Mouse (Mus musculus) ES-E14 (cell line): ENCODE data around the gene Btnl1.

Experiments
- CHD2 ChIP-seq: IDR thresholded peaks from 2 replicates; pipeline ENCODE4 v1.6.1; 2014; ENCODE audit warnings: mild to moderate bottlenecking, low read depth, low read length, inconsistent platforms
- HCFC1 ChIP-seq: IDR thresholded peaks from 2 replicates; pipeline ENCODE4 v1.6.1; 2012; ENCODE audit warnings: low read length, inconsistent platforms, borderline replicate concordance; ENCODE audit not compliant: insufficient read depth
- MAFK ChIP-seq: IDR thresholded peaks from 2 replicates; pipeline ENCODE4 v1.6.1; 2014; ENCODE audit warnings: mild to moderate bottlenecking, low read depth, low read length, inconsistent platforms; ENCODE audit not compliant: insufficient read depth
- ZNF384 ChIP-seq: IDR thresholded peaks from 2 replicates; pipeline ENCODE4 v1.6.1; 2012; ENCODE audit warnings: low read depth, low read length, inconsistent platforms

DNA sequence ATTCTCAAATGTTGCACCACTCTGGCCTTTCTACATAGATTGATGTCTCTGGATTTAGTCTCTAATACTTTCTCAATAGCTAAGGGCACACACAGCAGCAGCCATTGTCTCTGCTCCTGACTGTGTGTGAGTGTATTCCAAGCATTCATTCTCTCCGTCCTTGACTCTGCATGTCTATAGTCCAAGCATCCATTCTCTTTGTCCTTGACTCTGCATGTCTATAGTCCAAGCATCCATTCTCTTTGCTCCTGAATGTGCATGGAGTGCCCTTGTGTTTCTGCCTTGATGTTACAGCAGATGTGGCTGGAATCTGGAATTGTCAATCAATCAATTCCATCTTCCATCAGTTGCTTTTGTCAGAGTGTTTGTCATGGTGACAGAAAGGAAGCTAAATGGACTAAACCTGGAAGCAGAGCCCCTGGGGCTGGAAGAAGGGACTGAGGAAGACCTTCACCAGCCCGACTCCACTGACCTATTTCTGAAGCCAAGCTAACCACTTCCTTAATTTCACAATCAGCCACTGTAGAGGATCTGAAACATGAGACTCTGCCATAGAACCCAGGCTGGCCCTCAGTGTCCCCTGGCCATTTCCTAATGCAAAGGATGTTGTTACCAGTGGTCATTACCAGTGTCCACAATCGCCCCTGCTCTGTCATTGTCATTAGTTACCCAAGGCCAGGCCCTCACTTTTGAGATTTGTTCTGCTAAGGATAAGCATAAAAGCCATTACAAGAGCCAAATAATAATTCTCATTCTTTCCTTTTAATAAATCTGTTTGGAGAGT, 36.1 kb upstream of the Btnl1 start:
- TF ChIP-seq HCFC1 = no peak
- no peak for TF ChIP-seq ZNF384
- TF ChIP-seq MAFK = no peak
- no peak for TF ChIP-seq CHD2
